Mouse (Mus musculus): ENCODE measurements around the gene Vmn1r39. TPM values are rescaled to one million over a fixed set of nuclear protein-coding genes. Genes with fewer than 3 reads are reported as not detected.

Gene Vmn1r39
- not detected in 2 replicates for total RNA-seq (2012; rRNA removed)
- under 1 TPM in 1 of 2 experiments, not detected in 1; 0.13 TPM for polyA plus RNA-seq (2012; ENCODE audit: insufficient read depth in 1 of 2, insufficient read length in 2 of 2, low read depth in 1 of 2, low replicate concordance in 2 of 2, missing spikeins in 1 of 2)

GRCm38 (mm10) chr6:66810509-66810908 is at the start of gene Vmn1r39:
Gene Vmn1r39 (minus strand): TSS chr6:66810609.
- Histone ChIP-seq H3K27ac (ENCODE audit: control insufficient read depth, low read depth, low read length) (no peak within 1 kb of the TSS), H3K36me3 (ENCODE audit: control insufficient read depth in 1 of 2, insufficient read depth in 2 of 2, low read length in 2 of 2) (no peaks in the 10 kb centered on the region), H3K4me3 (ENCODE audit: control insufficient read depth in 1 of 2, insufficient read depth in 1 of 2, low read depth in 2 of 2, low read length in 2 of 2) (no peak within 1 kb of the TSS), H3K4me1 (ENCODE audit: control insufficient read depth in 1 of 2, insufficient read depth in 2 of 2, low read length in 2 of 2) (no peaks in the 10 kb centered on the region), H3K9ac (ENCODE audit: control insufficient read depth, low read depth, low read length, poor library complexity, severe bottlenecking) (no peak within 1 kb of the TSS), H3K27me3 (ENCODE audit: control insufficient read depth in 1 of 2, insufficient read depth in 2 of 2, low read length in 2 of 2) (no peaks in the 10 kb centered on the region; a peak in 3 of 4 replicates), H3K79me2 (ENCODE audit: control insufficient read depth, insufficient read depth, low read length, poor library complexity) (no peaks in the 10 kb centered on the region), H3K9me3 (replicated peaks; ENCODE audit: insufficient read depth, low read length) (no peaks in the 10 kb centered on the region)
- DNase-seq (ENCODE audit: low read depth, low spot score): no peak
- TF ChIP-seq SIN3A (IDR thresholded peaks at IDR 0.05; ENCODE audit: low read length): no peak
- TF ChIP-seq RAD21 (IDR thresholded peaks at IDR 0.05; ENCODE audit: low read depth, low read length): no peak
- TF ChIP-seq MAX (IDR thresholded peaks at IDR 0.05; ENCODE audit: low read length): no peak
- no peak for TF ChIP-seq CHD2 (IDR thresholded peaks at IDR 0.05; ENCODE audit: low read length)

GRCm38 (mm10) chr6:66859391-66859790 is 49.0 kb upstream of the Vmn1r39 start:
- TF ChIP-seq GATA1 (IDR thresholded peaks at IDR 0.05; ENCODE audit: low read depth, low read length) (no peak), TAL1 (IDR thresholded peaks at IDR 0.05; ENCODE audit: low read length) (no peak), RCOR1 (IDR thresholded peaks at IDR 0.05; ENCODE audit: low read depth, low read length) (no peak), POLR2A (IDR thresholded peaks at IDR 0.05; ENCODE audit: control insufficient read depth in 1 of 2, insufficient read depth in 1 of 2, low read depth in 1 of 2, low read length in 2 of 2, poor library complexity in 1 of 2) (no peak), ZKSCAN1 (IDR thresholded peaks at IDR 0.05; ENCODE audit: low read depth, low read length) (no peak), GABPA (IDR thresholded peaks at IDR 0.05; ENCODE audit: low read depth, low read length) (no peak), NRF1 (IDR thresholded peaks at IDR 0.05; ENCODE audit: insufficient read depth, low read depth, low read length, poor library complexity, severe bottlenecking) (no peak), MEF2A (IDR thresholded peaks at IDR 0.05; ENCODE audit: extremely low read depth, insufficient replicate concordance, low read depth, low read length, poor library complexity, severe bottlenecking) (no peak), ELF1 (IDR thresholded peaks at IDR 0.05; ENCODE audit: low read depth, low read length) (no peak), SIN3A (IDR thresholded peaks at IDR 0.05; ENCODE audit: low read length) (no peak), CHD1 (IDR thresholded peaks at IDR 0.05; ENCODE audit: low read depth, low read length) (no peak), SMC3 (IDR thresholded peaks at IDR 0.05; ENCODE audit: low read depth, low read length) (no peak), MAFK (IDR thresholded peaks at IDR 0.05; ENCODE audit: borderline replicate concordance, low read depth, low read length) (no peak), MXI1 (IDR thresholded peaks at IDR 0.05; ENCODE audit: low read depth, low read length) (no peak), HCFC1 (IDR thresholded peaks at IDR 0.05; ENCODE audit: low read depth, low read length) (no peak), ETS1 (IDR thresholded peaks at IDR 0.05; ENCODE audit: low read depth, low read length) (no peak), KAT2A (conservative IDR thresholded peaks at IDR 0.05; ENCODE audit: low read depth, low read length) (no peak), RAD21 (IDR thresholded peaks at IDR 0.05; ENCODE audit: low read depth, low read length) (no peak), JUND (IDR thresholded peaks at IDR 0.05; ENCODE audit: low read depth, low read length) (no peak)
- Histone ChIP-seq H3K9ac (ENCODE audit: control insufficient read depth, low read depth, low read length, poor library complexity, severe bottlenecking) (no peak overlapping the region), H3K4me1 (ENCODE audit: control insufficient read depth in 1 of 2, insufficient read depth in 2 of 2, low read length in 2 of 2) (no peaks in the 10 kb centered on the region), H3K9me3 (replicated peaks; ENCODE audit: insufficient read depth, low read length) (no peaks in the 10 kb centered on the region), H3K27me3 (ENCODE audit: control insufficient read depth in 1 of 2, insufficient read depth in 2 of 2, low read length in 2 of 2) (no peaks in the 10 kb centered on the region), H3K27ac (ENCODE audit: control insufficient read depth, low read depth, low read length) (no peak overlapping the region), H3K79me2 (ENCODE audit: control insufficient read depth, insufficient read depth, low read length, poor library complexity) (no peaks in the 10 kb centered on the region), H3K4me3 (ENCODE audit: control insufficient read depth in 1 of 2, insufficient read depth in 1 of 2, low read depth in 2 of 2, low read length in 2 of 2) (no peak overlapping the region), H3K36me3 (ENCODE audit: control insufficient read depth in 1 of 2, insufficient read depth in 2 of 2, low read length in 2 of 2) (no peaks in the 10 kb centered on the region)
- DNase-seq (ENCODE audit: low read depth, low spot score): no peak
